ENCODE assay signal across 30 mouse cellular contexts in genomic region chrY:1116153-1116552, GRCm38 (mm10).
A peak's percentile ranks its signal among the peaks of the same experiment; 100 is the strongest.
DNase-seq lines count a peak whose midpoint lies in the region; ATAC-seq and TF ChIP-seq lines count a peak whose summit lies in the region.
"Had no signal": no experiment of that assay in that cellular context is flagged by ENCODE, and none has a peak within 500 bp of the region (broad histone marks: within the 10 kb centered on the region; RNA-seq: fewer than 3 reads in every experiment).

No protein-coding gene starts in this region.

- peak; percentile 4 for DNase-seq in liver, adult 2 months (ENCODE audit: extremely low read depth, low read depth, low spot score)
- DNase-seq in liver (no peak), NIH3T3 (ENCODE audit: low read depth) (peak; percentile 1)
- no peak for DNase-seq in layer of hippocampus, adult 9-11 months
- DNase-seq in left cerebral cortex, adult 18-20 months (ENCODE audit: low spot score in 2 of 2) = no peak
- DNase-seq: adrenal gland, adult 8-10 months; adrenal gland, postnatal 25 days; B cell, adult 2 months; cerebellum, adult 11-12 months; cerebellum, adult 9-10 months; cerebellum, postnatal 14 days; embryo, embryonic 11 days; forebrain, postnatal 0 days; gastrocnemius, adult 2 months; gastrocnemius, postnatal 14 days; heart, adult 2 months; heart, postnatal 14 days had no signal

- H3K27me3 ChIP-seq in liver, adult 2 months (ENCODE audit: control insufficient read depth, insufficient read depth, low read length) = no peaks in the 10 kb centered on the region
- H3K27me3 ChIP-seq: CH12.LX; embryonic facial prominence, embryonic 13.5 days; heart, embryonic 13.5 days; hindbrain, embryonic 12.5 days; hindbrain, embryonic 15.5 days had no signal

- TF ChIP-seq CTCF in liver, adult 2 months (IDR thresholded peaks at IDR 0.05; ENCODE audit: low read depth, low read length) = no peak

- H3K36me3 ChIP-seq in liver, adult 2 months (ENCODE audit: control insufficient read depth, insufficient read depth, low read length) = peaks cover 5% of the 10 kb centered on the region; the same call in 1 of the 2 replicates
- H3K36me3 ChIP-seq: embryonic facial prominence, embryonic 10.5 days; embryonic facial prominence, embryonic 13.5 days; G1E; heart, embryonic 10.5 days; heart, embryonic 13.5 days; hindbrain, embryonic 12.5 days; hindbrain, embryonic 15.5 days had no signal

- TF ChIP-seq POLR2A in liver, adult 2 months (IDR thresholded peaks at IDR 0.05; ENCODE audit: extremely low read depth, insufficient read depth, low read length) = no peak

- 80% methylated on average over 5 of the region's 5 CpGs for WGBS in liver, adult 2 months

- no peak overlapping the region for H3K27ac ChIP-seq in liver, adult 2 months (replicated peaks; ENCODE audit: insufficient read depth, low read depth, low read length)
- H3K27ac ChIP-seq: embryonic facial prominence, embryonic 10.5 days; embryonic facial prominence, embryonic 13.5 days; forebrain, embryonic 10.5 days; gastrocnemius, adult 2 months; heart, adult 2 months; heart, embryonic 10.5 days; heart, embryonic 13.5 days; hindbrain, embryonic 12.5 days; hindbrain, embryonic 15.5 days had no signal

- H3K79me2 ChIP-seq in liver, adult 2 months (ENCODE audit: control insufficient read depth, insufficient read depth, low read length) = no peaks in the 10 kb centered on the region

- H3K9ac ChIP-seq in liver, adult 2 months (ENCODE audit: low read depth, low read length) = no peak overlapping the region
- H3K9ac ChIP-seq: embryonic facial prominence, embryonic 13.5 days; forebrain, postnatal 0 days; heart, embryonic 13.5 days; hindbrain, embryonic 12.5 days; hindbrain, embryonic 15.5 days had no signal

- no peak overlapping the region for H3K4me3 ChIP-seq in liver, adult 2 months (ENCODE audit: insufficient read depth, low read depth, low read length)
- H3K4me3 ChIP-seq: embryonic facial prominence, embryonic 10.5 days; embryonic facial prominence, embryonic 13.5 days; forebrain, embryonic 10.5 days; gastrocnemius, adult 2 months; heart, adult 2 months; heart, embryonic 10.5 days; heart, embryonic 13.5 days; hindbrain, embryonic 12.5 days; hindbrain, embryonic 15.5 days had no signal

- peak; percentile 90 for ATAC-seq in granulocyte monocyte progenitor cell, adult 5-6 weeks (replicated peaks; ENCODE audit: poor library complexity, severe bottlenecking)
- ATAC-seq in megakaryocyte-erythroid progenitor cell, adult 5-6 weeks (replicated peaks; ENCODE audit: low FRiP score, low TSS enrichment, poor library complexity, severe bottlenecking) = 0 out of 2 replicates have a peak, but pooled peaks have one; percentile 30
- no peak for ATAC-seq in erythroblast, adult 5-6 weeks (replicated peaks; ENCODE audit: low FRiP score, poor library complexity, severe bottlenecking)
- ATAC-seq: forebrain, embryonic 14.5 days; forebrain, postnatal 0 days had no signal

- H3K4me1 ChIP-seq in liver, adult 2 months (ENCODE audit: control insufficient read depth, insufficient read depth, low read length) = no peaks in the 10 kb centered on the region
- H3K4me1 ChIP-seq: embryonic facial prominence, embryonic 10.5 days; embryonic facial prominence, embryonic 13.5 days; forebrain, embryonic 10.5 days; heart, embryonic 10.5 days; heart, embryonic 13.5 days; hindbrain, embryonic 12.5 days; hindbrain, embryonic 15.5 days had no signal

Comparison
In these comparisons a context has a peak if more than half of its experiments do, and no peak if none do; other contexts are left out.
1. DNase-seq: peak in liver, adult 2 months (single experiment) and NIH3T3 (single experiment); none in liver (single experiment), layer of hippocampus, adult 9-11 months (single experiment) and left cerebral cortex, adult 18-20 months (0 of 2).